19 mouse cellular contexts compared by ENCODE assay signal in genomic region chr10:42869467-42869866, GRCm38 (mm10). TPM values are rescaled to one million over a fixed set of nuclear protein-coding genes. Genes with fewer than 3 reads are reported as not detected.
DNase-seq lines count a peak whose midpoint lies in the region; TF ChIP-seq lines count a peak whose summit lies in the region.
"Had no signal": no experiment of that assay in that cellular context is flagged by ENCODE, and none has a peak within 500 bp of the region (broad histone marks: within the 10 kb centered on the region; RNA-seq: fewer than 3 reads in every experiment).

No protein-coding gene starts in this region.

- no peak for TF ChIP-seq RAD21 in MEL (IDR thresholded peaks at IDR 0.05; ENCODE audit: low read depth, low read length)

- no peak for TF ChIP-seq POLR2A in MEL (IDR thresholded peaks at IDR 0.05; ENCODE audit: control insufficient read depth in 1 of 2, insufficient read depth in 1 of 2, low read depth in 1 of 2, low read length in 2 of 2, poor library complexity in 1 of 2)

- H3K27me3 ChIP-seq in MEL (ENCODE audit: control insufficient read depth in 1 of 2, insufficient read depth in 2 of 2, low read length in 2 of 2): 0 out of 4 replicates have a peak, but pooled peaks cover 0 to 1% of the 10 kb centered on the region in 2 experiments
- H3K27me3 ChIP-seq: CH12.LX; heart, embryonic 15.5 days had no signal

- no peak overlapping the region for H3K9ac ChIP-seq in MEL (ENCODE audit: control insufficient read depth, low read depth, low read length, poor library complexity, severe bottlenecking)
- H3K9ac ChIP-seq: embryonic facial prominence, embryonic 12.5 days; forebrain, embryonic 12.5 days; heart, embryonic 15.5 days; hindbrain, embryonic 13.5 days had no signal

- H3K36me3 ChIP-seq in MEL (ENCODE audit: control insufficient read depth in 1 of 2, insufficient read depth in 2 of 2, low read length in 2 of 2): no peaks in the 10 kb centered on the region
- H3K36me3 ChIP-seq: embryonic facial prominence, embryonic 12.5 days; forebrain, embryonic 12.5 days; heart, embryonic 15.5 days; hindbrain, embryonic 13.5 days had no signal

- H3K27ac ChIP-seq in MEL (ENCODE audit: control insufficient read depth, low read depth, low read length): no peak overlapping the region
- H3K27ac ChIP-seq: embryonic facial prominence, embryonic 12.5 days; forebrain, embryonic 12.5 days; heart, embryonic 15.5 days; hindbrain, embryonic 13.5 days; hindbrain, postnatal 0 days had no signal

- no peak overlapping the region for H3K4me3 ChIP-seq in MEL (ENCODE audit: control insufficient read depth in 1 of 2, insufficient read depth in 1 of 2, low read depth in 2 of 2, low read length in 2 of 2)
- H3K4me3 ChIP-seq: embryonic facial prominence, embryonic 12.5 days; forebrain, embryonic 12.5 days; heart, embryonic 15.5 days; hindbrain, embryonic 13.5 days had no signal

- no peaks in the 10 kb centered on the region for H3K79me2 ChIP-seq in MEL (ENCODE audit: control insufficient read depth, insufficient read depth, low read length, poor library complexity)

- TF ChIP-seq EP300 in MEL (IDR thresholded peaks at IDR 0.05; ENCODE audit: low read depth in 1 of 2, low read length in 2 of 2): no peak

- H3K4me1 ChIP-seq in MEL (ENCODE audit: control insufficient read depth in 1 of 2, insufficient read depth in 2 of 2, low read length in 2 of 2): no peaks in the 10 kb centered on the region; a peak in 1 of 4 replicates

- no peaks in the 10 kb centered on the region for H3K9me3 ChIP-seq in MEL (replicated peaks; ENCODE audit: insufficient read depth, low read length)
- H3K9me3 ChIP-seq: embryonic facial prominence, embryonic 12.5 days; forebrain, embryonic 12.5 days; heart, embryonic 15.5 days; hindbrain, embryonic 13.5 days had no signal

- no peak for TF ChIP-seq CTCF in MEL (IDR thresholded peaks at IDR 0.05 in 2 of 3, conservative IDR thresholded peaks at IDR 0.05 in 1 of 3; ENCODE audit: control insufficient read depth in 1 of 3, insufficient read depth in 1 of 3, low read depth in 2 of 3, low read length in 3 of 3, poor library complexity in 1 of 3, severe bottlenecking in 1 of 3)

- peak; percentile 29 for DNase-seq in thymus, postnatal 0 days (ENCODE audit: low spot score)
- DNase-seq in thymus, adult 18-20 months: no peak
- peak; percentile 15 for DNase-seq in MEL (ENCODE audit: low read depth, low spot score)
- peak; percentile 59 for DNase-seq in naive thymus-derived CD4-positive, alpha-beta T cell, adult 2 months (ENCODE audit: low read depth)
- no peak for DNase-seq in layer of hippocampus, postnatal 25 days (ENCODE audit: extremely low spot score in 1 of 2, low spot score in 1 of 2)
- no peak for DNase-seq in Muller cell, postnatal 12 days (ENCODE audit: inconsistent ontology term)
- DNase-seq: adrenal gland, postnatal 14 days; cerebellum, adult 11-12 months; cerebellum, adult 9-10 months; cerebellum, postnatal 25 days; gastrocnemius, postnatal 36 days; heart, adult 18-20 months; heart, postnatal 14 days had no signal

TF ChIP-seq in MEL, 35 proteins besides CTCF, POLR2A, EP300 and RAD21:
- TF ChIP-seq GATA1 (IDR thresholded peaks at IDR 0.05; ENCODE audit: low read depth, low read length) (0 out of 2 replicates have a peak, but pooled peaks have one; percentile 32), POLR2AphosphoS5 (IDR thresholded peaks at IDR 0.05; ENCODE audit: borderline replicate concordance, low read depth, low read length) (no peak), RCOR1 (IDR thresholded peaks at IDR 0.05; ENCODE audit: low read depth, low read length) (peak; percentile 79), BHLHE40 (IDR thresholded peaks at IDR 0.05; ENCODE audit: borderline replicate concordance, low read depth, low read length) (peak; percentile 25; the same call in 1 of the 2 replicates)

RNA-seq across cellular contexts. Expression of gene Scml4, which starts 9.3 kb away (rescaled TPM):
- 8.5 and 12.1 TPM in 2 replicates for polyA plus RNA-seq in thymus, postnatal 0 days (2015; fragmentation: Nextera tagmentation; extraction: Ambion mirVana)
- total RNA-seq in MEL (2012; rRNA removed): 0.08 TPM in 1 of 2 replicates, not detected in the other
- polyA plus RNA-seq in MEL (2012; ENCODE audit: insufficient read depth in 1 of 2, insufficient read length in 2 of 2, low read depth in 1 of 2, low replicate concordance in 2 of 2, missing spikeins in 1 of 2): under 1 TPM in 1 of 2 experiments, not detected in 1; 0.03 TPM
- 1 to 10 TPM; 5.1 to 5.3 TPM for total RNA-seq in layer of hippocampus, postnatal 25 days (2021)

Comparison
In these comparisons a context has a peak if more than half of its experiments do, and no peak if none do; other contexts are left out.
1. DNase-seq: peak in thymus, postnatal 0 days (single experiment), MEL (single experiment) and naive thymus-derived CD4-positive, alpha-beta T cell, adult 2 months (single experiment); none in thymus, adult 18-20 months (0 of 2), layer of hippocampus, postnatal 25 days (0 of 2) and Muller cell, postnatal 12 days (single experiment).